Mouse (Mus musculus): ENCODE data around the gene Gtf3c4. TPM values are rescaled to one million over a fixed set of nuclear protein-coding genes. Genes with fewer than 3 reads are reported as not detected.

Gtf3c4 gene
- polyA plus RNA-seq, 1 experiment from 2014 or later, result 13.3 TPM

GRCm38 (mm10) chr2:28798390-28798789, 41.8 kb downstream of the Gtf3c4 start:
- Histone ChIP-seq H3K27ac (replicated peaks) (no peak overlapping the region), H3K4me3 (replicated peaks) (no peak overlapping the region), H3K27me3 (peaks cover 17% of the 10 kb centered on the region), H3K4me2 (replicated peaks) (no peak overlapping the region), H3K9ac (no peak overlapping the region), H3K4me1 (peaks cover 6% of the 10 kb centered on the region; the same call in 1 of the 2 replicates), H3K36me3 (no peaks in the 10 kb centered on the region), H3K9me3 (replicated peaks) (no peaks in the 10 kb centered on the region)
- 27% methylated on average over 3 of the region's 3 CpGs for WGBS
- no peak for ATAC-seq (ENCODE audit: insufficient number of reproducible peaks, low FRiP score, low TSS enrichment, low read depth)

- Histone ChIP-seq H3K4me2 (replicated peaks) (no peak overlapping the region), H3K4me1 (peaks cover 6% of the 10 kb centered on the region; the same call in 1 of the 2 replicates), H3K27ac (replicated peaks) (no peak overlapping the region), H3K27me3 (peaks cover 15% of the 10 kb centered on the region), H3K4me3 (replicated peaks) (no peak overlapping the region), H3K9me3 (replicated peaks) (no peaks in the 10 kb centered on the region), H3K36me3 (no peaks in the 10 kb centered on the region), H3K9ac (no peak overlapping the region)
- 36% methylated on average over 18 of the region's 18 CpGs for WGBS
- ATAC-seq (ENCODE audit: insufficient number of reproducible peaks, low FRiP score, low TSS enrichment, low read depth), result no peak
Observed at GRCm38 (mm10) chr2:28797490-28798106, 42.6 kb downstream of the Gtf3c4 start.

- no peak for ATAC-seq (ENCODE audit: insufficient number of reproducible peaks, low FRiP score, low TSS enrichment, low read depth)
- Histone ChIP-seq H3K9me3 (replicated peaks) (no peaks in the 10 kb centered on the region), H3K4me1 (peaks cover 6% of the 10 kb centered on the region; the same call in 1 of the 2 replicates), H3K4me2 (replicated peaks) (no peak overlapping the region), H3K9ac (no peak overlapping the region), H3K27me3 (0 out of 2 replicates have a peak, but pooled peaks cover 6% of the 10 kb centered on the region), H3K27ac (replicated peaks) (no peak overlapping the region), H3K36me3 (no peaks in the 10 kb centered on the region), H3K4me3 (replicated peaks) (no peak overlapping the region)
- whole genome bisulfite sequencing, result 60% methylated on average over 8 of the region's 8 CpGs
Observed at GRCm38 (mm10) chr2:28796298-28796697, 43.9 kb downstream of the Gtf3c4 start.

- Histone ChIP-seq H3K4me3 (replicated peaks) (no peak overlapping the region), H3K36me3 (no peaks in the 10 kb centered on the region), H3K4me2 (replicated peaks) (no peak overlapping the region), H3K9me3 (replicated peaks) (no peaks in the 10 kb centered on the region), H3K9ac (no peak overlapping the region), H3K27ac (replicated peaks) (no peak overlapping the region), H3K27me3 (0 out of 2 replicates have a peak, but pooled peaks cover 6% of the 10 kb centered on the region), H3K4me1 (peaks cover 6% of the 10 kb centered on the region; the same call in 1 of the 2 replicates)
- 79% methylated on average over 5 of the region's 5 CpGs for WGBS
- no peak for ATAC-seq (ENCODE audit: insufficient number of reproducible peaks, low FRiP score, low TSS enrichment, low read depth)
Observed at GRCm38 (mm10) chr2:28794623-28795022, 45.5 kb downstream of the Gtf3c4 start.

GRCm38 (mm10) chr2:28792931-28793610, 47.1 kb downstream of the Gtf3c4 start:
- peak; percentile 74; the same call in 1 of the 2 replicates for ATAC-seq (ENCODE audit: insufficient number of reproducible peaks, low FRiP score, low TSS enrichment, low read depth)
- peaks cover 6% of the 10 kb centered on the region; the same call in 1 of the 2 replicates for H3K27me3 ChIP-seq
- no peaks in the 10 kb centered on the region for H3K36me3 ChIP-seq
- peak overlapping the region; percentile 39 for H3K4me2 ChIP-seq (replicated peaks)
- H3K27ac ChIP-seq (replicated peaks), result no peak overlapping the region
- no peaks in the 10 kb centered on the region for H3K9me3 ChIP-seq (replicated peaks)
- H3K4me1 ChIP-seq, result peaks cover 6% of the 10 kb centered on the region; the same call in 1 of the 2 replicates
- H3K9ac ChIP-seq, result no peak overlapping the region
- WGBS, result 17% methylated on average over 6 of the region's 6 CpGs
- H3K4me3 ChIP-seq (replicated peaks), result 0 out of 2 replicates have a peak overlapping the region, but pooled peaks have one; percentile 15

- no peak overlapping the region for H3K27ac ChIP-seq (replicated peaks)
- H3K9ac ChIP-seq, result no peak overlapping the region
- ATAC-seq (ENCODE audit: insufficient number of reproducible peaks, low FRiP score, low TSS enrichment, low read depth), result no peak
- no peak overlapping the region for H3K4me3 ChIP-seq (replicated peaks)
- H3K9me3 ChIP-seq (replicated peaks), result no peaks in the 10 kb centered on the region
- H3K36me3 ChIP-seq, result no peaks in the 10 kb centered on the region
- H3K4me2 ChIP-seq (replicated peaks), result no peak overlapping the region
- H3K4me1 ChIP-seq, result no peaks in the 10 kb centered on the region
- H3K27me3 ChIP-seq, result no peaks in the 10 kb centered on the region; the same call in 1 of the 2 replicates
- WGBS, result 78% methylated on average over 6 of the region's 6 CpGs
Observed at GRCm38 (mm10) chr2:28787067-28787619, 53.0 kb downstream of the Gtf3c4 start.

GRCm38 (mm10) chr2:28786355-28787066, 53.6 kb downstream of the Gtf3c4 start:
- 78% methylated on average over 16 of the region's 16 CpGs for WGBS
- H3K27me3 ChIP-seq, result no peaks in the 10 kb centered on the region; the same call in 1 of the 2 replicates
- no peak overlapping the region for H3K27ac ChIP-seq (replicated peaks)
- no peaks in the 10 kb centered on the region for H3K36me3 ChIP-seq
- H3K4me2 ChIP-seq (replicated peaks), result no peak overlapping the region
- no peak for ATAC-seq (ENCODE audit: insufficient number of reproducible peaks, low FRiP score, low TSS enrichment, low read depth)
- H3K9me3 ChIP-seq (replicated peaks), result no peaks in the 10 kb centered on the region
- H3K9ac ChIP-seq, result no peak overlapping the region
- no peaks in the 10 kb centered on the region for H3K4me1 ChIP-seq
- no peak overlapping the region for H3K4me3 ChIP-seq (replicated peaks)

GRCm38 (mm10) chr2:28781310-28781709, 58.9 kb downstream of the Gtf3c4 start:
- 93% methylated on average over 4 of the region's 4 CpGs for WGBS
- no peak overlapping the region for H3K4me2 ChIP-seq (replicated peaks)
- H3K9ac ChIP-seq, result no peak overlapping the region
- H3K9me3 ChIP-seq (replicated peaks), result no peaks in the 10 kb centered on the region
- no peak for ATAC-seq (ENCODE audit: insufficient number of reproducible peaks, low FRiP score, low TSS enrichment, low read depth)
- H3K27me3 ChIP-seq, result no peaks in the 10 kb centered on the region; the same call in 1 of the 2 replicates
- H3K36me3 ChIP-seq, result no peaks in the 10 kb centered on the region
- 0 out of 2 replicates have a peak, but pooled peaks cover 8% of the 10 kb centered on the region for H3K4me1 ChIP-seq
- H3K27ac ChIP-seq (replicated peaks), result no peak overlapping the region
- no peak overlapping the region for H3K4me3 ChIP-seq (replicated peaks)

- H3K36me3 ChIP-seq, result no peaks in the 10 kb centered on the region
- 48% methylated on average over 16 of the region's 16 CpGs for WGBS
- 0 out of 2 replicates have a peak, but pooled peaks cover 8% of the 10 kb centered on the region for H3K4me1 ChIP-seq
- no peak for ATAC-seq (ENCODE audit: insufficient number of reproducible peaks, low FRiP score, low TSS enrichment, low read depth)
- no peak overlapping the region for H3K9ac ChIP-seq
- H3K27me3 ChIP-seq, result no peaks in the 10 kb centered on the region; the same call in 1 of the 2 replicates
- H3K4me3 ChIP-seq (replicated peaks), result no peak overlapping the region
- no peak overlapping the region for H3K4me2 ChIP-seq (replicated peaks)
- no peak overlapping the region for H3K27ac ChIP-seq (replicated peaks)
- no peaks in the 10 kb centered on the region for H3K9me3 ChIP-seq (replicated peaks)
Observed at GRCm38 (mm10) chr2:28780001-28780782, 60.0 kb downstream of the Gtf3c4 start.

- 0 out of 2 replicates have a peak, but pooled peaks cover 8% of the 10 kb centered on the region for H3K4me1 ChIP-seq
- H3K9ac ChIP-seq, result no peak overlapping the region
- H3K4me3 ChIP-seq (replicated peaks), result no peak overlapping the region
- H3K9me3 ChIP-seq (replicated peaks), result no peaks in the 10 kb centered on the region
- 54% methylated on average over 2 of the region's 2 CpGs for WGBS
- no peak for ATAC-seq (ENCODE audit: insufficient number of reproducible peaks, low FRiP score, low TSS enrichment, low read depth)
- no peak overlapping the region for H3K27ac ChIP-seq (replicated peaks)
- H3K36me3 ChIP-seq, result no peaks in the 10 kb centered on the region
- H3K4me2 ChIP-seq (replicated peaks), result no peak overlapping the region
- H3K27me3 ChIP-seq, result no peaks in the 10 kb centered on the region; the same call in 1 of the 2 replicates
Observed at GRCm38 (mm10) chr2:28776728-28777127, 63.4 kb downstream of the Gtf3c4 start.
